Mouse (Mus musculus): Measurements from ENCODE around the gene Tet1. TPM values are rescaled to one million over a fixed set of nuclear protein-coding genes. Genes with fewer than 3 reads are reported as not detected.
A peak's percentile ranks its signal among the peaks of the same experiment; 100 is the strongest.
"Not testable (repeated sequence)": the region's sequence is repeated elsewhere in the genome, so short reads cannot be mapped to it uniquely, and the experiment has no call there.

Gene Tet1
- polyA plus RNA-seq (2017; shearing (Covaris generic)) = 1 to 10 TPM; 6.9 to 7.2 TPM

DNA sequence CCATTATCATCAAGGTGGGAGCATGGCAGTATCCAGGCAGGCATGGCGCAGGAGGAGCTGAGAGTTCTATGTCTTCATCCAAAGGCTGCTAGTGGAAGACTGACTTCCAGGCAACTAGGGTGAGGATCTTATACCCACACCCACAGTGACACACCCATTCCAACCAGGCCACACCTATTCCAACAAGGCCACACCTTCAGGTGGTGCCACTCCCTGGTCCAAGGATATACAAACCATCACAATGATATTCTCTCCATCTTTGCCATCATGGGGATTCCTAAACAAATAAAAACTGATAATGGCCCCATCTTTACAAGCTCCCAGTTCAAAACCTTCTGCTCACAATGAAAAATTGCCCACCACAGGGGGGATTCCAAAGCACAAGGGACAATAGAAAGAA is at the start of gene Tet1:
Gene Tet1, minus strand, starts transcription at position 101 of the 400 bp plus-strand sequence.
- not testable (repeated sequence) for ATAC-seq

DNA sequence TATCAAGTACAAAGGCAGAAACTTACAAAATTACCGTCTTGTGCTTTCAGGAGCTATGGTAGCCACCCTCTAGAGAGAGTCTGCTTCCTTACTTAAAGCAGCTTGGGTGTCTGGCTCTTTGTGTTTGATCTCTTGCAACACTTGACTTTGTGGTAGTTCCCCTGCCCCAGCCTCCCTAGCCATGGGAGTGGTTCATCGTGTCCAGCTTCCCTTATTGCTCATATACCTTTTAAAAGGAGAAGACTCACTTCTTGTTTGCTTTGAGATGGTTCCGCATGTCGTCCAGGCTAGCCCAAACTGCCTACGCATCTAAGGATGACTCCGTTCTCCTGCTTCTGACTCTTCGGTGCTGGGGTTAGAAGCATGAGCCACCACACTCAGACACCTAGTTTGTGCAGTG is 39.8 kb upstream of the Tet1 start:
- ATAC-seq = no peak

DNA sequence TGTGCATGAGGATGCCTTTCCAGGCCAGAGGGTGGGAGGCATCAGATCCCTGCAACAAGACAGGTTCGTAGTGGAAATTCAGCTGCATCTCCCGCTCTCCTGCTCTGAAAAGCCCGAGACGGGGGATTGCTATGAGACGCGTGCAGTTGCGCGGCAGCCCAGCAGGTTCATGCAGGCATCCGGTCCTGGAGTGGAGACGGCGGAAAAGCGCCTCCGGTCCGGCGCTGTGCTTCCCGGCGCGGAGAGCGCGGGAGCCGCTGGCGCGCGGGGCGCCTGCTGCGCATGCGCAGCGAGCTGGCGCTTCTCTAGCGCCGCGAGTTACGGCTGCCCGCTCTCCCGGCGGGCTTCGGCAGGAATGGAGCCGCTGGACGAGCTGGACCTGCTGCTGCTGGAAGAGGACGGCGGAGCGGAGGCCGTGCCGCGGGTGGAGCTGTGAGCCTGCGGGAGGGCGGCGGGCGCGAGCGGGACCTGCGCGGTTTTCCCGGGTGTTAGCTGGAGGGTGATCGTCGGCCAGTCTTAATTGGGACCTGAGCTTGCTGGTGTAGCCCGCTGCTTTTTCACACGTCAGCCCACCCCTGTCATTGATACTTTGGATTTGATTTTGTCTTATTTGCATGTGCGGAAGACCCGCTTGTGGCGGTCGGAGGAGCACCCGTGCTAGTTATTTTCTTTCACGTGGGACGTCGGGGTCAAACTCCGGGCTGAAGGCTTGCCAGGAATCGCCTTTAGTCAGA is 38.1 kb upstream of the Tet1 start, which contains the start of gene Dna2:
Gene Dna2, plus strand, starts transcription at position 289 of the 734 bp plus-strand sequence.
- peak; percentile 92 for ATAC-seq

DNA sequence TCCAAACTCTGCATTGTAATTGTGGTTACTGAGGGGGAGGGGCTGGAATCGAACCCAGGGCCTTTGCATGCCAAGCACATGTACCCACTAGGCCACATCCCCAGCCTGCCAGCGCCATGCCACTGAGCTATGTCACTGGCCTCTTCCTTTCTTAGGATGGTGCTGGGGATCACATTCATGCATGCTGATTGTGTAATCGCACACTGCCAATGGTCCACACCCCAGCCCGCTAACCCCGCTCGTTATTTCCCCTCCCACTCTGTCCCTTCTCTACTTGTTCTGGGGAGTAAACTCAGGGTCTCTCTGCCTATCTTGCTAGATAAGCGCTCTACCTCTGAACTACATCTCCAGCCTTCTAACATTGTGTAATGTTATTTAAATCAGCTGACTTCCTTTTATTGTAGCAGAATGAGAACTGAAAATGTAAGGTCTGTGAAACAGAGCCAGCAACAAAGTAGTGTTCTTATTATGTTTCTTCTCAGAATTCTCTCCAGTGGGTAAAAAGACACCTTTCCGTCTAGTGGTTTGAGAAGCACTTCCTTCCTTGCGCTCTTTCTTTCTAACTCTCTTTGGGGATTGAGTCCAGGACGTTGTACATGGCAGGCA is 36.3 kb upstream of the Tet1 start:
- ATAC-seq = no peak

DNA sequence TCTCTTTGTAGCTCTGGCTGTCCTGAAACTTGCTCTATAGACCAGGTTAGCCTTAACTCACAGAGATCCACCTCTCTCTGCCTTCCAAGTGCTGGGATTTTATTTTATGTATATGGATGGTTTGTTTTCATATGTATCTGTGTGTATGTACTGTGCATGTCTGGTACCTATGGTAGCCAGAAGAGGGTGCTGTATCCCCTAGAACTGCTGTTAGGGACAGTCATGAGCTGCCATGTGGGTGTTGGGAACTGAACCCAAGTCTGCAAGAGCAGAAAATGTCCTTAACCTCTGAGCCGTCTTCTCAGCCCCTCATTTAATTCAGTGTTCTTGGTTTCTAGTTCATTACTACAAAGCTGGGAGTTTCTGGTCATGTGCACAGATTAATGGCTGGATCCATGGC is 23.6 kb upstream of the Tet1 start:
- ATAC-seq = no peak

DNA sequence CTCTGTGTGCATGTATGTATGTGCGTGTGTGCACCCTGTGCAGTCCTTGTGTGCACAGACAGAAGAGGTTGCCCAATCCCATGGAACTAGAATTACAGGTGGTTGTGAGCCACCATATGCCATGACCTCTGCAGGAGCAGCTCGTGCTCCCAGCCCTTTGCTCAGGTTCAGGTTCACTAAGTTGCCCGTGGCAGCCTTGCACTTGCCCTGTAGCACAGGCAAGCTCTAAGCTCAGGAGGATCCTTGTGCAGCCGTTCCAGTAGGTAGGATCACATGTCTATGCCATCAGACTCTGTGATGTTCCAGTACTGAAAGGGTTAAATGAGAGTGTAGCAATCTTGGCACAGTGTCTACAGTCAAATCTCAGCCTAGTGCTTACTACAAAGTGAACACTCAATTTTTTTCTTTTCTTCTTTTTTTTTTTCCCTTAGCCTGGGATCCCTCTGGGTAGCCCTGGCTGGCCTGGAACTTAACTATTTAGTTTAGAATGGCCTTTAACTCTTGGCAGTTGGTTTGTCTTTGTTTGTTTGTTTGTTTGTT is 15.4 kb upstream of the Tet1 start:
- no peak for ATAC-seq

DNA sequence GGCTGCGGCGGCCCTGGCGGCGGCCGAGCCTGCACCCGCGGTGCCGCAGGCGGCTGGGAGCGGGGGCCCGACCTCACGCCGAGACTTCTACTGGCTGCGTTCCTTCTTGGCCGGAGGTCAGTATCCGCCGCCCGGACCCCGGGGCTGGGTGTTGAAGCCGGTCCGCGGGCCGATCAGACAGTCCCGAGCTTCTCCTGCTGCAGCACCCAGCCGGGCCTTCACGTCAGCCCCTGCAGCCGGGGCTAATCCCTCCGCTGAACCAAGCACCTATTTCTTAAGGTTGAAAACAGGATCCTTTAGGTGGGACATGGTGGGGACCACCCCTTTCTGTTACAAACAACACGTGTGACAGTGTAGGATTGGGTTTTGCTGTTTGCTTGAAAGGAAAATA is 12.0 kb upstream of the Tet1 start:
- ATAC-seq = peak; percentile 24

DNA sequence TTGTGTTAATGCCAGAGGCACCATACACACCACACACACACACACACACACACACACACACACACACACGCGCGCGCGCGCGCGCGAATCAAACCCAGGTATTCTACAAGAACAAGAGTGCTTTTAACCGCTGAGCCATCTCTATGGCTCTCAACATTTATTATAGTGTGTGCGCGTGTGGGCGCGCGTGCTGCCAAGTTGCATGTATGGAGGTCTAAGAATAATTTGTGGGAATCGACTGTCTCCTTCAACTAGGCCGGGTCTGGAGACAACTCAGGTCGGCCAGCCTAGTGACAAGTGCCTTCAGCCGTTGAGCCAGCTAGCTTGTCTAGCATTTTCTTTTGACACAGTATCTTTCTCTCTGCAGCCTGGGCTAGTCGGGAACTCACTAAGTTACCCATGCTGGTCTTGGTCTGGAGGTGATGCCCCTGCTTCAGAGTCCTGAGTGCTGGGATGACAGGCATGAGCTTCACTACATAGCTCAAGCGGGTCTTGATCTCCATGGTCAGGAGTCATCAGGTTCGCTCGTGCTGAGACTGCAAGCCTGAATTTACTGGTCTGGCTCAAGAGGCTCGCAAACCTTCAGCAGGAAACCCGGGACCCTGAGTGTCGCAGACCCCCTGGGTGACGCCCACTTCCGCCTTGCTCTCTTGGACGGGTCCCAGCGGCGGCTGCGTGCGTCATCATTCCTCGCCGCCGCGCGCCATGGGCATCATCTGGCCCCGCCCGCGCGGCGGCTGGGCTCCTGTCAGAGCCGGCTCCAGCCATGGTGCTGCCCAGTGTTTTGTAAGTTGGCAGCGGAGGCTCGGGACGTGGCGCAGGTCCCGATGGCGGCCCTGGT is 11.3 kb upstream of the Tet1 start, which contains the start of gene Slc25a16:
Gene Slc25a16, plus strand, starts transcription at position 709 of the 841 bp plus-strand sequence.
- ATAC-seq = peak; percentile 92

DNA sequence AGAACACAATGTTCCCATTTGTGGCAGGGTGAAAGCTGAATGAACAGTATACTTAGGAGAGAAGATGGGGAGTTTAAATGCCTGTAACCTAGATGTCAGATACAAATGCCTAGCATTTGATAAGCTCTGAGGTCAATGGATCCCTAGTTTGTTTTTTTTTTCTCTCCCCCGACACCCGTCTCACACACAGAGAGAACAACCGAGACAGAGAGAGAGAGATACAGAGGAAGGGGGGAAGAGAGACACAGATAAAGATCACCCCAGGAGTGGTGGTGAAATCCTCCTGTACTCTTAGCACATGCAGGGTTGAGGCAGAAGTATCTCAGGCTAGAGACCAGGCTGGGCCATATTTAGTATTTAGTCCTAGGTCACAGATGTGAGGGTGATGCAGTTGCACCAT is 10.2 kb upstream of the Tet1 start:
- no peak for ATAC-seq

DNA sequence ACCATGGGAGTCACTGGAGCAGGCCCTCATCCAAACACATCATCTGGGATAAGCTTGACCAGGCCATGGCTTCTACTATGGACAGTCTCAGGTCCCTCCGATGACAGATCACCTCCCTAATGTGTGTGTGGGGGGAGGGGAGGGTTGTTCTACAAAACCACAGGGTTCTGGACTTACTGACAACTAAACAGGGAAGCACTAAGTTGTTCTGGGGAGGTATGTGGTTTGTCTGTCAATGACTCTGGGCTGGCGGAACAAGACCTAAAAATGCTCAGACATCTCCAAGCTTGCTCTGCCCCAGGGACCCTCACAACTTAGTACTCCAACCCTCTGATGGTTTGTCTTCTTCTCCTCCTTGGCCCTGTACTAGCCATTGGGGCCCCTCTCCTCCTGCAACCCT is 2.3 kb upstream of the Tet1 start:
- ATAC-seq = no peak

DNA sequence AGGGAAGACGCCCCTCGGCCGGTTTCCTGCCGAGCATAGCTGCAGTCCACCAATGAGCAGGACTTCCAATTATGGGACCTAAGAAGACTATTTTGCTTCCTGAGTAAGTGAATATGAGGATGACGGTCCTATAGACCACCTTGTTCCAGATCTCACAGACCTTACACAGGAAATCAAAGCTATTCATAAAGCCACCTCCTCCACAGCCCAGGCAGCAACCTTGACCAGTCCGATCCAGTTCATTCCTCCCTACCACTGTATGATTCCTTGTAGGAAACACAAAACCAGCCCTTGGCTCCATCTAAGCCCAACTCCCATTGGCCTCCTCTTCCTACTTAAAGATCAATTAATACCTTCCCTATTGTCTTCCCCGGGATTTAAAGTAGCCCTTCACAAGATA is 2.5 kb downstream of the Tet1 start:
- ATAC-seq = no peak

DNA sequence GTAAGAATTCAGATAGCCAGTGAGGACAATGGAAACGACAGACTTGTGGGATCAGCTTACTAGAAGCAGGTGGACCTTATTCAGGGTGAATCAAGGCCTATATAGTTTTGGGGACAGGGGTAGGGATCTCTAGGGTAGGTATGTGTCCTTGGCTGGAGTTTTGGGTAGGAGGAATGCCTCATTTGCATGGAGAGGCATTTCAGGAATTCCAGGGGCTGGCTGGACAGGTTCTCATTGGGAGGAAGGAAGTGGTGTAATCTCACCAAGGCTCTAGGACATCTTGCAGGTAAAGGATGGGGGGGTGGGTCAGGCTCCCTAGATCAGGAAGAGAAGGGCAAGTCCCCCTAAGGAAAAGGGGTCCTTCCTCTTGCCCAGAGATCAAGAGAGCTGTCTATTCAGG is 6.0 kb downstream of the Tet1 start:
- no peak for ATAC-seq

DNA sequence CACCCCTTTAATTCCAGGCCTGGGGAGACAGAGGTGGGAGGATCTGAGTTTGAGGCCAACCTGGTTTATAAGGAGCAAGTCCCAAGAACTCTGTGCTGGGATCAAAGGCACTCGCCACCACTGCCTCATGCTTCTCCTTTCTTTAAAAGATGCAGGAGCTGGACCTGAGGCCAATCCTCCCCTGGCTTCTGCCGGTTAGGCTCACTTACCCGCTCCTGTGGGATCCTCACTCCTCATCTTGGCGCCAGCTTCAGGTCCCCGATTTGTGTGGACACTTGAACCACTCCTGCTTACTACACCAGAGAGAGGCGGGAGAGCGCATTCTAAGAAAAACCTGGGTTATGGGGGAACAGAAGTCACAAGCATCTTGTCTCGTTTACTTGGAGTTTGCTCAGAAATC is 7.0 kb downstream of the Tet1 start:
- no peak for ATAC-seq

DNA sequence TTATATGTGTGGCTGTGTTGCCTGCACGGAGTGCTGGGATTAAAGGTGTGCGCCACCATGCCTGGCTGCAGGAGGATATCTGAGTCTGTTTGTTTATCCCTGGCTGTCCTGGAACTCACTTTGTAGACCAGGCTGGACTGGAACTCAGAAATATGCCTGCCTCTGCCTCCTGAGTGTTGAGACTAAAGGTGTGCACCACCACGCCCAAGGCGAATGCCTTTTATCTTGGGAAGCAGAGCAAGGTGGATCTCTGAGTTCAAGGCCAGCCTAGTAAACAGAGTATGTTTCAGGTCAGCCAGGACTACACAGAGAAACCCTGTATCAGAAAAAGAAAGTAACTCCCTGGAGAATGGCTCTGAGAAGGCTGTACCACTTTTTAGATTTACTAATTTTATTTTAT is 8.7 kb downstream of the Tet1 start:
- ATAC-seq = no peak

DNA sequence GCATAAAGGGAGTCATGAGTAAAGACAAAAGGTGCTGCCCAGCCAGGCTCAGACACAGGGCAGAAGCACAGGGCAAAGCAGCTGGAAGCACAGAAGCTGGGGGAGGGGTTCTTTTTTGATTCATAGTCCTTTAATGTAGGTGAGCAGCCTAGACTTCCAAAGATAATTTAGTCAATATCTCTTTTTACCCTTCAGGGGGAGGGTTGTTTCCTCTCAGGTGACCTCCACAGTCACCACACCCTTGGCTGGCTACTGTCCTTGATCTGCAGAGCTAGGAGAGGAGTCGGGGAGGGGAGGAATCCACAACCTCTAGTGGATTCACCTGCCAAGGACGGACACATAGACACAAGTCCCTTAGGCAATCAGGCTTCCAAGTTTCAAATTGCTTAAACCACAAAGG is 10.7 kb downstream of the Tet1 start:
- ATAC-seq = no peak

DNA sequence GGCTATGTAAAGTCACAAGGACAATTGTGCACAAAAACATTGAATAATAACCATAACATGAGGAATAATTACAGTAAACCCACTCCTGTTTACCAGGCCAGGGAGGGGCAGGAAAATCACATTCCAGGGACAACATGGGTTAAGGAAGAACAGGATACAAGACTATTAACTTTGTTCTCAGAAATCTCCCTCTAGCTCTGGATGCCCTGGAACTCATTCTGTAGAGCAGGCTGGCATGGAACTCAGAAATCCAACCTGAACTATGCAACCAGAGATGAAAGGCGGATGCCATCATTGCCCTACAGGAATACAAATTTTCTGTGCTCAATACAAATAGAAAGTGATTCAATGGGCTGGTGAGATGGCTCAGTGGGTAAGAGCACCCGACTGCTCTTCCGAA is 11.4 kb downstream of the Tet1 start:
- ATAC-seq = no peak

DNA sequence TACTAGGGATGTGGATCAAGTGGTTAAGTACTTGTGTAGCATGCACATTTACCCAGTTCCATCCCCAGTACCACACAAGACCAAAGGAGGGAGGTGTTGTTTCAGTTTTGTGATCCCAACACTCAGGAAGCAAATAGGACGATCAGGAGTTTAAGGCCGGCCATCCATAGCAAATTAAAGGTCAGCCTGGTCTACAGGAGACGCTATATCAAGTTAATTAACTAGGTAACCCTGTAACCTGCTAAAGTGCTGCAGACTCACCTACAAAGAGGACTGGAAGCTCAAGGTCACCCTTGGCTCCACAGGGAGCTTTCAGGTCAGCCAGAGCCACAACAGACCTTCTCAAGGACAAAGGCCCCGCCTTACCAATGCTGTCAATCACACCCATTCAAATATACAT is 12.0 kb downstream of the Tet1 start:
- no peak for ATAC-seq

DNA sequence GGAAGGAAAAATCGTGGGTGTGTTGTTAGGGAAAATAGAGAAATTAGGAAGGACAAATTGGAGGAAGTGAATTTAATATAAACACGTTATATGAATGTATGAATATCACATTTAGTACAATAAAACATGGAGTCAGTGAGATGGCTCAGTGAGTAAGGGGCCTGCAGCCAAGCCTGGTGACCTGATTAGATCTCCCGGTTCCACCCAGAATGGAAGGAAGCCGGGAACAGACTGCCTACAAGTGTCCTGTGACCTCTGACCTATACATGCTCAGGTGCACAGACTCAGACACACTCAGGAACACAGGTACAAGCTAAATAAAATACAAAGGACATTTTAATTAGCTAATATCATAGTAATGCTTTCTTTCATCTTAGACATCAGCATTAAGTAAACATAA is 12.8 kb downstream of the Tet1 start:
- no peak for ATAC-seq

DNA sequence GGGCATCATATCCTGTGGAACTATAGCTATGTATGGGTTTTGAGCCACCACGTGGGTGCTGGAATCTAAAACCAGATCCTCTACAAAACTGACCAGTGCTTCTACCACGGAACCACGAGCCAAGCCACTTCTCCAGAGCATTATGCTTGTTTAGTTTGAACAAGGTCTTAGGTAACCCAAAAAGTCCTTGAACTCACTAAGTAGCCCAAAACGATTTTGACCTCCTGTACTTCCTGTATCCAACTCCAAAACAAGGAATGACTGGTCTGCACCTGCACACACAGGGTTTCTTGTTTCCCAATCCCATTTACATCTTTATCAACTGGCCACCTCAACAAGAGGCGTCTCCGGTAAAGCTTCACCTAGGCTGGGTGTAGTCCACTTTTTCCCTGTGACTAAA is 13.4 kb downstream of the Tet1 start:
- no peak for ATAC-seq

DNA sequence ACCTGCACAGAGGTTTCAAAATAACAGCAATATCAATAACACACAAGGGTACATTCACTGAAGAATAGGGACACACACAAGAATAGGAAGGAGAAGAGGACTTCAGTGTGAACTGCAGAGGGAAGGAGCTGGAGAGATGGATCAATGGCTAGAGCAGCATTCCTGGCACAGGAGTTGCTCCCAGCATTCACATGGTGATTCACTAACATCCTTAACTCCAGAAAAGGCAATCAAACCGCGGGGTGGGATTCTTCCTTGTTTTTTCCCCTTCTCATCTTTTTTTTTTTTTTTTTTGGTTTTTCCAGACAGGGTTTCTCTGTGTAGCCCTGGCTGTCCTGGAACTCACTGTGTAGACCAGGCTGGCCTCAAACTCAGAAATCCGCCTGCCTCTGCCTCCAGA is 14.3 kb downstream of the Tet1 start:
- no peak for ATAC-seq

DNA sequence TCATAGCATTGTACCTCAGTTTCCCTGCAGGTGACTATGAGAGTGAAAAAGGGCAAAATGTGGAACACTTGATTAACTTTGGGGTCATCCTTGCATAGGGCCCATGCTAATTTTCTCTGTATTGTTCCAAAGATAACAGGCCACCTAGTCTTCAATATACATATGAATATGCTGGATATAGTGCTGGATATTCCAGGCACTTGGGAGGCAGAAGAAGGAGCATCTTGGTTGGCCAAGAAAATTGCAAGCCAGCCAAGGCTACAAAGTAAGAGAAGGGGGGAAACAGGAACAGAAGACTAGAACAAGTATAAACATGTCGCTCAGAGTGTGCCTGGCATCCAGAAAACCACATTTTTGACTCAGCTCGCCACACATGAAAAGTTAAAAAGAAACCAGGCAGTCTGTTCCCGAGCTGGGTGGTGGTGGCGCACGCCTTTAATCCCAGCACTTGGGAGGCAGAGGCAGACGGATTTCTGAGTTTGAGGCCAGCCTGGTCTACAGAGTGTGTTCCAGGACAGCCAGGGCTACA is 15.4 kb downstream of the Tet1 start:
- no peak for ATAC-seq

DNA sequence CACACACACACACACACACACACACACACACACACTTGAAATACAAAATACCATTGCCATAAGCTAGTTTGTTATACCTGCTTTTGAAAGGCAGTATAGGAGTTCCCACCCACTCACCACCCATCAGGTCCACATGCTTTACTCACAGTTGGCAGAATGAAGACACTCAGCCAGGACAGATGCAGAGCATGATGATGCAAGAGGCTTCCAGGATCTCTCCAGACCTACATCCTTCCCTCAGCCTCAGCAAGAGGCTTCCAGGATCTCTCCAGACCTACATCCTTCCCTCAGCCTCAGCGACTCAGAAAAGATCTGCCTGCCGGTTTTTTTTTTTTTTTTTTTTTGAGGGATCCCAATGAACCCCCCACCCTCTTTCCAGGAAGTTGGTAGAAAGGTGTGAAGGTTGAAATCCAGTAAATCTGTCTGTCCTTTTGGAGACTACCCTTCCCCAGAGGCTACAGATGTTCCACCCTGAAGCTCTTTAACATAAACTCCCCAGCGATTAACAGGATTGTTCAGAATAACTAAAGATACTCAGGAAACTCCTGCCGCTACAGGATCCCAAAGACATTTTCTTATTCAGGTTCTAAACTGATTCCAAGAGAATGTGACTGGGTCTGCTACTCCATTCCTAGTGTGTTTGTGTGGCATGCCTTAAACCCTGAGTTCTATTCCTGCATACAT is 16.1 kb downstream of the Tet1 start:
- ATAC-seq = no peak

All from CD4-positive, CD25-positive, alpha-beta regulatory T cell, adult 4 months (primary cell).